Mouse (Mus musculus): Measurements from ENCODE around the gene Gm10577. TPM values are rescaled to one million over a fixed set of nuclear protein-coding genes. Genes with fewer than 3 reads are reported as not detected.
A peak's percentile ranks its signal among the peaks of the same experiment; 100 is the strongest.

Gene Gm10577
- total RNA-seq, 2 experiments from 2014 or later: not detected

GRCm38 (mm10) chr4:100990996-100991395, 29.5 kb downstream of the Gm10577 start:
- DNase-seq (ENCODE audit: low spot score in 2 of 2): no peak
- H3K4me3 ChIP-seq: no peak overlapping the region
- TF ChIP-seq CTCF (conservative IDR thresholded peaks at IDR 0.05): no peak
- H3K27ac ChIP-seq: peak overlapping the region; percentile 48; the same call in 1 of the 2 replicates

DNA sequence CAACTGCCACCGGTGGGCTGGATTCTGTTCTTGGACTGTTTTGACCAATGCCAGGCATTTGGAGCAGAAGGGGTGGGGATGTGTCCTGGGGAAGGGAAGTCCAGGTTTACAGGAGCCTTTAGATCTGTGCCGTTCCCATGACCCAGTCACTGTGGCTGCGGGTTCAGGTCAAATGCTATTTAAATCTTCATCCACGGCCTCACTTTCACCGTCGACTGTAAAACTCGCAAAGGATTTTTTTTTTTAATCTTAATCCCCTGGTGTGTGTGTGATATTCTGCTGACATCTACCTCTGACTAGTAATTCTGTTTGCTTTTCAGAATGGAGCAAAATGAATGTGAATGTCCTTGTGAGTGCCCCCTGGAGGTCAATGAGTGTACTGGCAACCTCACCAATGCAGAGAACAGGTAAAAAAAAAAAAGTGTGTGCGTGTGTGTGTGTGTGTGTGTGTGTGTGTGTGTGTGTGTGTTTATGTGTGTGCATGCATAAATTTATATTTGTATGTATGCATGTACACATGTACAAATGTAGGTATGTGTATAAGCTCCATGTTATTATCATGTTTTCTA, 32.2 kb downstream of the Gm10577 start:
- peak; percentile 79 for TF ChIP-seq CTCF (conservative IDR thresholded peaks at IDR 0.05)
- DNase-seq (ENCODE audit: low spot score in 2 of 2): peak; percentile 39 to 53
- Histone ChIP-seq H3K4me3 (no peak overlapping the region), H3K27ac (no peak overlapping the region)

- H3K27ac ChIP-seq: no peak overlapping the region
- no peak overlapping the region for H3K4me3 ChIP-seq
- TF ChIP-seq CTCF (conservative IDR thresholded peaks at IDR 0.05): peak; percentile 59
- DNase-seq (ENCODE audit: low spot score in 2 of 2): no peak
These were observed 33.3 kb downstream of the Gm10577 start for GRCm38 (mm10) chr4:100987187-100987586.

DNA sequence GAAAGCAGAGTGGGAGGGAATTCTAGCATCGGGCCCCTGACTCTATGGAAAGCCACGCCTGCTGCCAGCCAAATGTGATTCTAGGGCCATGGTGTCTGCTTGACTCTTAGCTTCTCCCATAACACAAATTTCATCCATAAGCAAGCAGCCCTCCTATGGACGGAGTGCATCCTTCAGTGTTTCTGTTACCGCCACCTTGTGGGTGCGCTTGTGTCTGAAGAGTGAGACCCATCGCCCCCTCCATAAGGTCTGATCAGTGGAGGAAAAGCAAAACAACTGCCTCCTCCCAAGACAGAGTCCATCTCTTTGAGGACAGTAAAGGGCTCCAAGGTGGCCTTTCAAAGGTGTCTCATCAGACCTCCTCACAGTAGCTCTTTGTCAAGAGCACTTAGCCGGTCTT, 43.0 kb downstream of the Gm10577 start:
- H3K4me3 ChIP-seq: no peak overlapping the region
- H3K27ac ChIP-seq: no peak overlapping the region
- TF ChIP-seq CTCF (conservative IDR thresholded peaks at IDR 0.05): no peak; the same call in 1 of the 2 replicates
- DNase-seq (ENCODE audit: low spot score in 2 of 2): no peak

DNA sequence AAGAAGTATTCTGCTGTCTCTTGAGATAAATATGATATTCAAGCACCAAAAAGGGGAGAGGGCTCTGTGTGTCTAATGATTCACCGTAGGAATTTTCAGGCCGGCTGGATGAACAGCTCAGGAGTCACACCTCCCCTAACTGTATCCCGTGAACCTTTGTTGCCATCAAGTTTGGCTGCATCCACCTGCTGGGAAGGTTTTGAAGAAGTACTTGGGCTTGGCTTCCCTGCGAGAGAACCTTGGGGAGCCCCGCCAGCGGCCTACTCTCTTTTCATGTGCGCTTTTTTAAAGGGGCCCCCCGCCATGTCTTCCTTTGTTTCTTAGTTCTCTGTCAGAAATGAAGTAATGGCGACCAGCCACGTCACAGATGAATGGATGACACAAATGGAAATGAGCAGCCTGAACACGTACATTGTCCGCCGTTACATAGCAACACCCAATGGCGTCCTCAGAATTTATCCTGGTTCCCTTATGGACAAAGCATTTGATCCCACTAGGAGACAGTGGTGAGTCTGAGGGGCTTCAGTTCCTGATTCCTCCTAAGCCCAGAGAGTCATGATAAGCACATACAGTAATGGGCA, 46.0 kb downstream of the Gm10577 start:
- TF ChIP-seq CTCF (conservative IDR thresholded peaks at IDR 0.05): no peak
- Histone ChIP-seq H3K27ac (no peak overlapping the region), H3K4me3 (no peak overlapping the region)
- no peak for DNase-seq (ENCODE audit: low spot score in 2 of 2)

GRCm38 (mm10) chr4:100973641-100974454, 46.6 kb downstream of the Gm10577 start:
- no peak for TF ChIP-seq CTCF (conservative IDR thresholded peaks at IDR 0.05)
- Histone ChIP-seq H3K4me3 (no peak overlapping the region), H3K27ac (no peak overlapping the region)
- no peak for DNase-seq (ENCODE audit: low spot score in 2 of 2)

Other genes starting within 250 kb of the Gm10577 start
- 10 to 100 TPM; 39.5 to 42.5 TPM for gene Cachd1, start 244.0 kb downstream of the Gm10577 start, total RNA-seq (2021)
- 10 to 100 TPM; 45.3 to 48.3 TPM for gene Raver2, start 48.3 kb upstream of the Gm10577 start, total RNA-seq (2021)
- 100 to 1,000 TPM; 124 to 128 TPM for gene Jak1, start 244.6 kb upstream of the Gm10577 start, total RNA-seq (2021)